Mouse (Mus musculus) myocyte (in vitro differentiated cells): ENCODE measurements around the gene Sh3kbp1.

ENCODE experiments used
- CEBPB ChIP-seq: IDR thresholded peaks from 2 replicates; pipeline ENCODE4 v1.6.1; 2011; ENCODE audit warnings: mild to moderate bottlenecking, moderate library complexity; ENCODE audit not compliant: poor library complexity, insufficient read depth, severe bottlenecking
- E2F4 ChIP-seq: IDR thresholded peaks from one replicate; pipeline ENCODE4 v1.6.1; 2011; ENCODE audit warnings: mild to moderate bottlenecking, control low read depth, moderate library complexity; ENCODE audit not compliant: insufficient read depth
- MAX ChIP-seq: IDR thresholded peaks from one replicate; pipeline ENCODE4 v1.6.1; 2011; ENCODE audit warnings: low read depth, mild to moderate bottlenecking, control low read depth
- MYOD1 ChIP-seq, 3 experiments: IDR thresholded peaks; one replicate each; pipeline ENCODE4 v1.6.1; 2011; ENCODE audit warnings: control low read depth in 2 of 3, low read depth in 2 of 3, mild to moderate bottlenecking in 2 of 3, moderate library complexity in 1 of 3; ENCODE audit not compliant: insufficient read length in 2 of 3, control insufficient read depth in 1 of 3
- MYOG ChIP-seq, 3 experiments: IDR thresholded peaks; one replicate each; pipeline ENCODE4 v1.6.1; 2011; ENCODE audit warnings: control low read depth in 2 of 3, low read depth in 2 of 3, mild to moderate bottlenecking in 2 of 3; ENCODE audit not compliant: insufficient read length in 2 of 3, control insufficient read depth in 1 of 3, insufficient read depth in 1 of 3
- POLR2A ChIP-seq: IDR thresholded peaks from one replicate; pipeline ENCODE4 v1.6.1; 2011; ENCODE audit warnings: low read depth, mild to moderate bottlenecking, control low read depth, moderate library complexity; ENCODE audit not compliant: insufficient read length
- POLR2AphosphoS2 ChIP-seq: IDR thresholded peaks from one replicate; pipeline ENCODE4 v1.6.1; 2011; ENCODE audit warnings: low read depth, control low read depth; ENCODE audit not compliant: insufficient read length
- REST ChIP-seq: IDR thresholded peaks from one replicate; pipeline ENCODE4 v1.6.1; 2011; ENCODE audit warnings: mild to moderate bottlenecking, control low read depth, moderate library complexity; ENCODE audit not compliant: insufficient read depth, insufficient read length
- SRF ChIP-seq: IDR thresholded peaks from one replicate; pipeline ENCODE4 v1.6.1; 2011; ENCODE audit warnings: low read depth; ENCODE audit not compliant: control insufficient read depth, insufficient read length
- TCF12 ChIP-seq: IDR thresholded peaks from one replicate; pipeline ENCODE4 v1.6.1; 2011; ENCODE audit warnings: mild to moderate bottlenecking, control low read depth; ENCODE audit not compliant: poor library complexity, insufficient read depth, severe bottlenecking
- TCF3 ChIP-seq: IDR thresholded peaks from one replicate; pipeline ENCODE4 v1.6.1; 2011; ENCODE audit warnings: low read depth, control low read depth; ENCODE audit not compliant: insufficient read length
- USF1 ChIP-seq: IDR thresholded peaks from one replicate; pipeline ENCODE4 v1.6.1; 2011; ENCODE audit warnings: low read depth, mild to moderate bottlenecking, control low read depth, moderate library complexity

- TF ChIP-seq POLR2A (no peak), TCF3 (no peak), E2F4 (no peak), MAX (no peak), USF1 (no peak), SRF (no peak), POLR2AphosphoS2 (no peak), TCF12 (no peak), CEBPB (0 out of 2 replicates have a peak, but pooled peaks have one; percentile 22), REST (no peak), MYOG (IDR thresholded peaks at IDR 0.05; ENCODE audit: control insufficient read depth in 1 of 3, insufficient read depth in 1 of 3, insufficient read length in 2 of 3, low read depth in 2 of 3) (no peak), MYOD1 (IDR thresholded peaks at IDR 0.05; ENCODE audit: control insufficient read depth in 1 of 3, insufficient read length in 2 of 3, low read depth in 2 of 3) (no peak)
These were observed 202.2 kb downstream of the Sh3kbp1 start for GRCm38 (mm10) chrX:159829192-159829852.
